Mouse (Mus musculus) mouse embryonic stem cell (cell line): ENCODE results near the gene Atg4d.
"Not testable (repeated sequence)": the region's sequence is repeated elsewhere in the genome, so short reads cannot be mapped to it uniquely, and the experiment has no call there.

Experiments
- in situ Hi-C, 2 experiments: fragments of 300-500 bp; cut with MboI; formaldehyde crosslinking; loops; 1 replicate in 1 of 2; 3 replicates in 1 of 2; pipeline ENCODE4 v1.14.3; 2019 to 2020; ENCODE audit warnings: low sequenced_read_pairs in 2 of 2, low pct_unique_long_range_greater_than_20kb in 1 of 2, mixed read lengths in 1 of 2; ENCODE audit not compliant: unreplicated experiment in 1 of 2

Gene Atg4d

DNA sequence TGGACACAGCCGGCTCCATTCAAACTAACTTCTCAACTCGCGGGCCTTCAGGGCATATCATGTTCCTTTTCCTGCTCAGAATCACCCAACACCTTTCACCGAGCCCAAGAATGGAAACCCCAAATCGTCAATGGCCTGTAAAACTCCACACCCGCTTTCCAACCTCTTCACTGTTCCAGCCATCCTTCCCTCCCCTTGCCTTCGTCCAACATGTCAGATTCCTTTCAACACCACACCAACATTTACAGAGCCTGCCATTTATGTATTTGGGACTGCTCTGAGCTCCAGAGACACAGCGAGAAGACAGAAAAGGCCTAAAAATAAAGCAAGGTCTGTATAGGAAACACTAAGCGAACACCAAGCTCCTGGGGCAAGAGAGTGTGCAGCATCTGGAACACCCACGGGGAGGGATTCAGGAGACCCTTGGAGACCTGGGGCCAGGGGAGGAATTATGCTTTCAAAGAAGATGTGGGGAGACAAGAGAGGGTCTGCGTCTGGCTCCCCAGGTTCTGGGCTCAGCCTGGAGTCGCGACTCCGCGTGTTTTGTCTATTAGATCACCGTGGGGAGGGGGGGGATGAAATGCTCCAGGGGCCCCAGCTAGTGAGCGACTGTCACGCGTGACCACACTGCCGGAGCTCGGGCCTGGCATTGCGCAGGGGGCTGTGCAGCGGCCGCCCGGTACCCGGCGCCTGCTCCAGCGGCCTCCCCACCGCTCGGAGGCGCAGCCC lies 26.9 kb upstream of the Atg4d start:
- in situ Hi-C loops: no loop called here

DNA sequence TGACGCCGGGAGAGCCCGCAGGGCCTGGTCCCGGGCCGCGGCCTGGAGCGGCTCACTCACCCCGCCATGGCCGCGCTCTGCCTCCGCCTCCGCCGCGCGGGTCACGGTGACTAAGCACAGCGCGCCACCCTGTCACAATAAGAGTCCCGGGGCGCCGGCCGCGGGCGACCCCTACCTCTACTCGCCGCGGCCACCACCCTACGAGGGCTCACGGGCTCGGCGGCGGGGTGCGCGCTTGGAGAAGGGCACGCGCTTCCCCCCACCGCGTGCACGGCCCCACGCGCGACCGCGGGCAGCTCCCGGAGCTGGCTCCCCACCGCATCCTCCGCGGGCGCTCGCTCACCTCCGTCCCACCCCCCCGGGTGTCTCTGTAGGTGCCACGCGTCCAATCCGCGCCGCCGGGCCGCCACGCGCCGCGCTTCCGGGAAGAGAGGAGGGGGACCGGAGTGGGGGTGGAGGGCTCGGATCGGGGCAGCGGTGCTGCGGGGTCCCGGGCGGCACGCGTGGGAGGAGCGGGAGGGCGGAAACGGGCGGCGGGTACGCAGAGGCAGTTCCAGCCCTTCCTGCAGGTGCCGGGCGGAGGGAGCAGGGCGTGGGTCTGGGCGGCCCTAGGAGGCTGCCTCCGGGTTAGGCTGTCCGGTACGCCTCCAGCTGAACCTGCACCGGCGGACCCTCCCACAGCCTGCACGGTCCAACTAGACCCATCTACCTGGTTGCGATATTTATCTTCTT lies 26.2 kb upstream of the Atg4d start, which contains the start of gene Keap1:
Gene Keap1 (minus strand): TSS at position 629 of the 732 bp plus-strand sequence.
- in situ Hi-C loops: no loop called here

DNA sequence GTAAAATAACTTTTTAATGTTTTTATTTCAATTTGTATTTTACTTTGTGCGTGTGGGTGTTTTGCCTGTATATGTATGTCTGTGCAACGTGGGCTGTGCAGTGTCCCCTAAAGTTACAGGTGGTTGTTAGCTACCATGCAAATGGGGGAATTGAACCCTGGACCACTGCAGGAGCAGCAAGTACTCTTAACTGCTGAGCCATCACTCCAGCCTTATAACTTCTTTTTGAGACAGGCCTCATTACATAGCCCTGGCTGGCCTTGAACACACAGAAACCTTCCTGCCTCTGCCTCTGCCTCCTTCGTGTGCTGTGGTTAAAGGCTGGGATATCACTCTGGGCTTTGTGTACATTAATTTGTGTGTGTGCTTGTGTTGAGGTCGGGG lies 25.6 kb upstream of the Atg4d start:
- in situ Hi-C loops: no loop called here

DNA sequence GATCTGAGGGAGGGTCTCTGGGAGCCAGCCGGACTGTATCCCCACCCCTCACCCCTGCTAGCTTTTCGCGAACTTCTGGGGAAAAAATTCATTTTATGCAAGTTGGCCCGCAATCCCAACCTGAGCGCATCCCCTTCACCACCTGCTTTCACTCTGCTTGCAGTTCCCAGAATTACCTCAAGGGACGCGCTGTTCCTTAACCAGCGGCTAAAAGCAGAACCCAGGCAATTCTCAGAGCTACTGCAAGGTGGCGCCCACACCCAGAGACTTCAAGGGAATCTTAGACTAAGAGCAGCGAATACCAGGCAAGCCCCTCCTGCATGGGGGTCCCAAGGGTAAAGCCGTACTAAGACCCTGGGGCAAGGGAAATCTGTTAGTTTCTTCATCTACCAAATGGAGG lies 23.8 kb upstream of the Atg4d start:
- in situ Hi-C loops: no loop called here

DNA sequence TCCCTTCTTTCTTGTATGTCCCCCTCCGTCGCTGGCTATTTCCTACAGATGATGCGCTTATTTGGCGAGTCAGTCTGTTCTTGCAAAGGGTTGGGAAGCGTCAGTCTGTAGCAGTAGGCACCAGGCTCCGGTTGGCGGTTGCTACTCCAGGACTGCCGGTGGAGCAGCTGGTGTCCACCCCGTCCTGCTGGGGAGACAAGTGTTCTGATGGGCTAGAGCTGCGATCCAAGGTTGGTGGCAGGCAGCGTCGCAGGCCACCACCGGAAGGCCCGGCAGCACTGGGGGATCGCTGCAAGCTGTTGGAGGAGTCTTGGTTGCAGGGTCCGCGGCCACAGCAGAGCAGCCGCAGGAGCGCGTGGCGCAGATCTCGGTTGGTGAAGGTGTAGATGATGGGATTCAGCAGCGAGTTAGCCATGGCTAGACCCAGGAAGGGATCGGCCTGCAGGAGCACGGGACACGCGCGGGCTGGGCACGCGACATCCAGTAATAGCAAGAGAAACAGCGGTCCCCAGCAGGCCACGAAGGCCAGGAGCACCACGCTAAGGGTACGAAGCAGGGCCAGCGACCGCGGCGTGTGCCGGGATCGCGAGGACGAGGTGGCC lies 21.2 kb upstream of the Atg4d start:
- in situ Hi-C loops: no loop called here

DNA sequence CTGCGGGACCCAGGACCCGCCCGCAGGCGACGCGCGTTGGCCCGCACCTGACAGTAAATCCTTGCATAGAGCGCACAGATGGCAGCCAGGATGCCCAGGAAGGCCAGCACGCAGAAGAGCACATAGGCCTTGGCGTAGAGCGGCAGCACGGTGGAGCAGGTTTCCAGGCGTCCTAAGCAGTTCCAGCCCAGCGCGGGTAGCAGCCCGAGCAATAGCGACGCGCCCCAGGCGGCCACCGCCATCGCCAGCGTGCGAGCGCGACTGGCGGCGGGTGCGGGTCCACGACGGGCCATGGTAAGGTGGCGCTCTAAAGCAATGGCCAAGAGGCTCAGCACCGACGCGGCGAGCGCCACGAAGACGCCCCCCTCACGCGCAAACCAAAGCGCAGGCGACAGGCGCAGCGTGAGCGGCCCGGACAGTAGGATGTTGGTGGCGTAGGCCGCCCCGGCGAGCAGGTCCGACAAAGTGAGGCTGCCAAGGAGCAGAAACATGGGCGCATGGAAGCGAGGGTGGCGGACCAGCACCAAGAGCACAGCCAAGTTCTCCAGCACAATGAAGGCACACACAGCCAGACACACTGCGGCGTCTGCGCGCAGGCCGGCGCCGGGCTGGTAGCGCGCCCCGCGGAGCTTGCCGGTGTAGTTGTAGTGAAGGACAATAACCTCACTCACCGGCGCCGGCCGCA lies 20.5 kb upstream of the Atg4d start:
- in situ Hi-C loops: no loop called here

DNA sequence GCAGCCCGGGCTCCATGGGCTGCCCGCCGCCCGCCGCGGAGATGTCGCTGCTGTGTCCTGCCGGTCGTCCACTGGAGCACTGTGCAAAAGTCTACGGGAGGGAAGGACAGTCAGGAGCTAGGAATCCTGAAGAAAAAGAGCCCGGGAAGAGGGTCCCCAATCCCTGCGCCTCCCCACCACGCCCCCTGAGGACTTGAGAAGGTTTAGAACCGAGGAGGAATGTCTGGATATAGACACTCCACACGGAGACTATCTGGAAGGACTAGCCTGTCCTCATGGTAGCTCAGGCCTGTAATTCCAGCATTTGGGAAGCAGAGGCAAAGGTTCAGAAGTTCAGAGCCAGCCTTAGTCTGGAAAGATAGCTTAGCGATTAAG lies 20.0 kb upstream of the Atg4d start:
- in situ Hi-C loops: no loop called here

DNA sequence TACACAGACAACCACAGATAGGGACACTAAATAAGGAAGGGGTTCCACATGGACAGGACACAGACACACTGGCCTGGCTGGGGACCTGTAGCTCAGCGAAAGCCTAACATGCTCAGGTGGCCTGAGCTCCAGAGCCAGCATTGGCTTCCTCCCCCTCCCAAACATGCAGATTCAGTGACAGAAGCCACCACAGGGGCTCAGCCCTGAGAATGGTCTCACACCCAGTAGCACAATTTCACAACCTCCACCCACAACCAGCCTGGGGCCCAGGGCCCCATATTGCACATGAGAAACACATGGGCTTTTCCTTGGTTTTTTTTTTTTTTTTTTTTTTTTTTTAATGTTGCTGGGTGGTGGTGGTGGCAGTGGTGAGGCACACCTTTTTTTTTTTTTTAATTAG lies 18.8 kb upstream of the Atg4d start:
- in situ Hi-C loops: no loop called here

DNA sequence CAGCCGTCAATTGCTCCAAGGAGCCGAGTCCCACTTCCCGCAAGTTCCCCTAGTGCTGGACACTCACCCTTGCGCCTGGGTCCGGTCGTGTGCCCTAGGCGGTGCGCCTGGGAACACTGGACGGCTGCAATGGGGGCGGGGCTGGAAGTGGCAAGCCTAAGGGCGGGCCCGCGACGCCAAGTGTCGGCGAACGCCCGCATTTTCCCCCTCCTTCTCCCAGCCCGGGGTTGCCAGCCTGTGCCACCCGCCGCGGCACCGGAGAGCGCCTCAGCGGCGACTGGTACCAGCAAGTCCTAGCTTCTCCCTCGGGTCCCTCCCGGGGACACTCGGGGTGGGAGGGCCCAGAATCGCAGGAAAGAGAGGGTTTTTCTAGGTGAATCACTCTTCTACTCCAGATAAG lies 16.8 kb upstream of the Atg4d start, which contains the start of gene S1pr5:
Gene S1pr5 (minus strand): TSS at position 118 of the 400 bp plus-strand sequence.
- in situ Hi-C loops: no loop called here

DNA sequence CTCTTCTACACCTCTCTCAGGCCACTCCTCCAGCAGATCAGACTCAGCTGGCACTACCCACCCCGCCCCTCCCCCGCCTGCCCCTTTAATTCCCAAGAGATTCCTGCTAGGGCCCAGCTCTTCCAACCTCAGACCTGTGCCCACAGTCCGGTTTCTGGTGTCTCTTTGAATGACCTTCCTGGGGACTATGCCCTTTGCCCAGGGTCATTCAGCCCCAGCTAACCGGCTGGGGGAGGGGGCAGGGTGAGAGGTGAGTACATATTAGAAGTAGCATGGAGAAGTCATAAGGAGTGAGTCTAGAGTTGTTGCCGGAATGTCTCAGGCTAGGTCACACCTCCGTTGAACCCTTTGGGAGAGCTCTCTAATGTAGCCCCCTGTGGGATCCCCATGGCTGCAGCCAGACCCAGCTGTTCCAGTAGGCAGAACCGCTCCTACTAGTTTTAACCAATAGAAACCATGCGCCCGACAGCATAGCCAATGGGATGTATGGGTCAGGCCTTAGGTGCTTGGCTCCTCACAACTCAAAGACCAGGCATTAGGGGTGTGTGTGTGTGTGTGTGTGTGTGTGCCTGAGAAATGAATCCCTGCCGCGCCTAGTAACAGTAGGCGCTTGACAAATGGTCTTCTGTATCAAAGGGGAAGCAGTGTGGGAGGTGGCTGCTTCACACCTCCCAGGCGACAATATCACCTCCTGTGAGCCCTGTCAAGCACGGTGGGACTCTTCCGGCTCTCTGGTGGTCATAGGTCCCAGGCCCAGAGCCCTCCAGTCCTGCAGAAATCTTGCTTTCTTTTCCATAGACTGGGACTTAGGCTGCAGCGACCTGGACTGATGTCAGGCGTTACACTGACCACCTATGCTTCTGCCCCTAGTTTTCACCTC lies 15.2 kb upstream of the Atg4d start:
- in situ Hi-C loops: no loop called here

DNA sequence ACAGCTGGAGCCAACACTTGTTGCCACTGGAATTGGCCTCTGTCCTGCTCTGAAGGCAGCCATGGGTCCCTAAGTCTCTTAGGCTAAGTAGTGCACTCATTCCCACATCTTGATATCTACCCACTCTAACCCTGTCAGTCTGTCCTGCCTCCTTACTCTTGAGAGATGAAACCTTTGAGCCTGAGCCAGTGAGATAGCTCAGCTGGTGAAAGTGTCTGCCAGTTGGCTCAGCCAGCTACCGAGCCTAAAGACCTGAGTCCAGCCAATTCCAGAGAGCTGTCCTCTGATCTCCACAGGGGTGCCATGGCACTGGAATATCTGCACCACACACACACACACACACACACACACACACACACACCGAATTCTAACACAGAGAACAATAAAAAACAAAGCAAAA lies 14.6 kb upstream of the Atg4d start:
- in situ Hi-C loops: no loop called here

DNA sequence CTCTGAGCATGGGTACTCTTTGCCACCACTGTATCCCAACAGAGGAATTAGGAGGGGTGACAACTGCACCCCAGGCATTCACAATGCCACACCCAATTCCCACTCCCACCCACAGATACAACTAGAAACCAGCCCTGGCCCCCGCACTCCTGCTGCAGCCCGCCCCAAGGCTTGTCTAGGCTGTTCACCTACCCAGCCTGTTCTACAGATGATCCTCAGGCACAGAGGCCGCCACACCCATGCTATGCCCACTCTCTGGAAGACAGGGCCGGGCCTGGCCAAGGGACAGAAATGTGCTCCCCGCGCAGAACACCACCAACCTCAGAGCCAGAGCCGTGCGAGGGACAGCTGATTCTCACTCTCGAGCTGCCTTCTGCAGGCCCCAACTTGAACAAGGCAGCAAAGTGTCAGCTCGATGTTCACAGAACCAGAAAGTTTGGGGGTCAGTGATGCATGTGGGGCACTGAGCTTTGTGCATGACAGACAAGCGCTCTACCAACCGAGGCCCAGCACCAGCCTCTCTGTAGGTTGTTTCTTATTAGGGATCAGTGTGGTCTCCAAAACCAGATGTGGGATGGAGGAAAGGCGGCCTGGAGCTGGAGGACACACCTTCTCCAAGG lies 13.9 kb upstream of the Atg4d start:
- in situ Hi-C loops: no loop called here

DNA sequence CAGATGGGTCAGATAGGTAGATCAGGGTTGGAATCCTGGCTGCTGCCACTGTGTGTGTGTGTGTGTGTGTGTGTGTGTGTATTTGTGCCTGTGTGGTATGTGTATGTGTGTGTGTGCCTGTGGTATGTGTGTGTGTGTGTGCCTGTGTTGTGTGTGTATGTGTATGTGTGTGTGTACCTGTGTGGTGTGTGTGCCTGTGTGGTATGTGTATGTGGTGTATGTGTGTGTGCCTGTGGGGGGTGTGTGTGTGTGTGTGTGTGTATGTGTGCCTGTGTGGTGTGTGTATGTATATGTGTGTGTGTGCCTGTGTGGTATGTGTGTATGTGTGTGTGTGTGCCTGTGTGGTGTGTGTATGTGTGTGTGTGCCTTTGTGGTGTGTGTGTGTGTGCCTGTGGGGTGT lies 10.4 kb upstream of the Atg4d start:
- in situ Hi-C loops: no loop called here

DNA sequence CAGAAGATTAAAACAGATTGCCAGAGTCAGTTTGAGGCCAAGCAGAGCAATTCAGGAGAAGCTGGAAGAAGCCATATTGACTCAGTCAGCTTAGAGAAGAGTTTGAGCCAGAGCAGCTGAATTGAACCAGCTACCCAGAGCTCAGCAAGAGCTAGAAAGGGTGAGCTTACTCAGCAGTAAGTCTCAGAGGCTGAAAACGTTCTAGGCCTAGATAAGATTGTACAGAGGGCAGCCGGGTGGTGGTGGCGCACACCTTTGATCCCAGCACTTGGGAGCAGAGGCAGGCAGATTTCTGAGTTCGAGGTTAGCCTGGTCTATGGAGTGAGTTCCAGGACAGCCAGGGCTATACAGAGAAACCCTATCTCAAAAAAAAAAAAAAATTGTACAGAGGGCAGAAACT lies 8.7 kb upstream of the Atg4d start:
- in situ Hi-C loops: not testable (repeated sequence)

DNA sequence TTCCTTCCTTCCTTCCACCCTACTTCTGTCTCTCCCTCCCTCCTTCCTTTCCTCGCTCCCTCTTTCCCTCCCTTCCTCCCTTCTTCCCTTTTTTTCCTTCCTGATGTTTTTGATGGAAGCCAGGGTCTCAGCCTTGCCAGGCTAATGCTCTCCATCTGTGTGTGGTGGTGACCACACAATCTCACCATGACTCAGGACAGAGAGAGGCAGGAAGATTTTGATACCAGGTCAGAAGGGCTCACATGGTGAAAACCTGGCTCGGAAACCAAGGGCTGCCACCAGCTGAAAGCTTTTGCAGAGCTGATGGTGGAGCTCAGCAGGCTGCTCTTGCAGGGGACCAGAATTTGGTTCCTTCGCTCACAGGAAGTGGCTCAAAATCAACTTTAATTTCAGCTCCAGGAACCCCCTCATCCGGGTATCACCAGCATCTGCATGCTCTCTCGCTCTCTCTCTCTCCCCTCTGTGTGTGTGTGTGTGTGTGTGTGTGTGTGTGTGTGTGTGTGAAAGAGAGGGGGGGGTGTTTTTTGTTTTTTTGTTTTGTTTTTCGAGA lies 4.5 kb upstream of the Atg4d start:
- in situ Hi-C loops: no loop called here

DNA sequence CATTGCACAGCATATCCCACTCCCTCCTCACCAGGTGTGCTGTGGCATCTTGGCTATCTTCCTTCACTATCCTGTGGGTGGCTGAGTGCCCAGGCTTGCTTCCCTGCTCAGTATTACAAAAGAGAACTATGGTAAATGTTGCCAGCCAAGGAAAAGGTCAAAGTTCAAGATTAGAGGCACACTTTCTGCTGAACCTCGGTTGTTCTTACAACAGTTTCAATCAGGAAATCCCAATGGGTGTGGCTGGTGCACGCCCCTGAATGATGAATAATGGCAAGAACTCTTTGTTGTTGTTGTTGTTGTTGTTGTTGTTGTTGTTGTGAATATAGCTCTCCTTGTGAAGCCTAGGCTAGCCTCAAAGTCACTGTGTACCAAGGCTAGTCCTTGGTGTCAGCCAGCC lies 3.3 kb upstream of the Atg4d start:
- in situ Hi-C loops: no loop called here

DNA sequence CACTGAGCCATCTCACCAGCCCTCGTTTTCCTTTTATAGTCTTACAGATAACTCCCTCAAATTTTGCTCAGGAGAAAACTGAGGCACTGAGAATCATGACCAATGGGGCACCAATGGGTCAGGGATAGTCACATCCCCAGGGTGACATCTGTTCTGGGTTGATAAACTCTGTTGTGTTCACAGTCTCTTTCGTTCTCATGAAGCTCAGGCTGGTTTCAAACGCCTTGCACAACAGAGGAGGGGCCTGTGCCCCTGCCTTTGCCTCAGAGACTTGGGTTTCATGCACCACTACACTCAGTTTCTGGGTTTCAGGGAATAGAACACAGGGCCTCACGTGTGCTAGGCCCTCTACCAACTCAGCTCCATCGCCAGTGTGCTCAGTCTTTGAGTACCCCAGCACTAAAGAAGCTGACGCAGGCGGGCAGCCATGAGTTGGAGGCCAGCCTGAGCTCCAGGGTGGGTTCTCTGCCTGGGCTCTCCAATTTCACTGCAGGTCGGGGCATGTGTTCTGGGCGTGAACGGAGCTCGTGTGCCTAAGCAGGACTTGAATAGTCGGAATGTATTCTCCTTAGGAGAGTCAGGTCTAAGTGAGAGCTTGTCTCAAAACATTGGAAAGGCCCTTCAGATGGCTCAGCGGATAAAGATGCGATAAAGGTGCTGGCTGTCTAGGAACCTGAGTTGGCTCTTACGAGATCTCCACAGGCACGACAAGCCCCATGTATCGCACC lies 657 bp upstream of the Atg4d start:
- in situ Hi-C loops: no loop called here
